ENCODE assay signal across 12 mouse cellular contexts in genomic region chr9:42028807-42029206, GRCm38 (mm10).
A peak's percentile ranks its signal among the peaks of the same experiment; 100 is the strongest.
DNase-seq lines count a peak whose midpoint lies in the region; ATAC-seq and TF ChIP-seq lines count a peak whose summit lies in the region.
"Had no signal": no experiment of that assay in that cellular context is flagged by ENCODE, and none has a peak within 500 bp of the region (broad histone marks: within the 10 kb centered on the region; RNA-seq: fewer than 3 reads in every experiment).

No protein-coding gene starts in this region.

- no peak overlapping the region for H3K9ac ChIP-seq in liver, adult 2 months (ENCODE audit: low read depth, low read length)
- H3K9ac ChIP-seq in midbrain, embryonic 16.5 days (ENCODE audit: low read depth, low read length) = no peak overlapping the region
- H3K9ac ChIP-seq: liver, embryonic 14.5 days had no signal

- no peak overlapping the region for H3K27ac ChIP-seq in liver, adult 2 months (replicated peaks; ENCODE audit: insufficient read depth, low read depth, low read length)
- H3K27ac ChIP-seq in midbrain, embryonic 16.5 days (ENCODE audit: low read length) = no peak overlapping the region
- H3K27ac ChIP-seq: liver, embryonic 14.5 days had no signal

- 69% methylated on average over 4 of the region's 4 CpGs for WGBS in liver, adult 2 months
- WGBS in midbrain, embryonic 16.5 days = 86% methylated on average over 4 of the region's 4 CpGs

- no peaks in the 10 kb centered on the region for H3K9me3 ChIP-seq in midbrain, embryonic 16.5 days (replicated peaks; ENCODE audit: control insufficient read depth, low read length, poor library complexity, severe bottlenecking)

- no peak for TF ChIP-seq POLR2A in liver, adult 2 months (IDR thresholded peaks at IDR 0.05; ENCODE audit: extremely low read depth, insufficient read depth, low read length)

- no peaks in the 10 kb centered on the region for H3K4me1 ChIP-seq in liver, adult 2 months (ENCODE audit: control insufficient read depth, insufficient read depth, low read length)
- H3K4me1 ChIP-seq in midbrain, embryonic 16.5 days (ENCODE audit: control insufficient read depth, insufficient read depth, low read length) = 0 out of 2 replicates have a peak, but pooled peaks cover 2% of the 10 kb centered on the region

- no peak overlapping the region for H3K4me3 ChIP-seq in liver, adult 2 months (ENCODE audit: insufficient read depth, low read depth, low read length)
- H3K4me3 ChIP-seq in midbrain, embryonic 16.5 days (ENCODE audit: low read depth, low read length) = no peak overlapping the region

- peak; percentile 2 for DNase-seq in liver, adult 2 months (ENCODE audit: extremely low read depth, low read depth, low spot score)
- DNase-seq in liver = no peak
- peak; percentile 32 for DNase-seq in lung, postnatal 14 days
- DNase-seq in spleen, postnatal 14 days (ENCODE audit: low spot score in 2 of 2) = peak; percentile 61 to 82
- no peak for DNase-seq in layer of hippocampus, adult 9-10 months (ENCODE audit: low spot score)
- no peak for DNase-seq in urinary bladder, adult 18-20 months (ENCODE audit: low spot score in 2 of 2)
- DNase-seq: retina, postnatal 1 day; thymus, postnatal 4 days had no signal

- peak; percentile 89 for ATAC-seq in common myeloid progenitor, adult 5-6 weeks (replicated peaks; ENCODE audit: low read depth, poor library complexity, severe bottlenecking)
- ATAC-seq in midbrain, embryonic 16.5 days = no peak
- ATAC-seq: hindbrain, embryonic 16.5 days had no signal

- no peaks in the 10 kb centered on the region for H3K36me3 ChIP-seq in liver, adult 2 months (ENCODE audit: control insufficient read depth, insufficient read depth, low read length)
- peaks cover 4% of the 10 kb centered on the region; the same call in 1 of the 2 replicates for H3K36me3 ChIP-seq in midbrain, embryonic 16.5 days (ENCODE audit: control insufficient read depth, insufficient read depth, low read length)

- no peak overlapping the region for H3K4me2 ChIP-seq in midbrain, embryonic 16.5 days (ENCODE audit: low read length)

- H3K79me2 ChIP-seq in liver, adult 2 months (ENCODE audit: control insufficient read depth, insufficient read depth, low read length) = no peaks in the 10 kb centered on the region

- TF ChIP-seq CTCF in liver, adult 2 months (IDR thresholded peaks at IDR 0.05; ENCODE audit: low read depth, low read length) = no peak

- no peaks in the 10 kb centered on the region for H3K27me3 ChIP-seq in liver, adult 2 months (ENCODE audit: control insufficient read depth, insufficient read depth, low read length)
- no peaks in the 10 kb centered on the region for H3K27me3 ChIP-seq in midbrain, embryonic 16.5 days (ENCODE audit: control insufficient read depth, insufficient read depth, low read depth, low read length)

Comparison
In these comparisons a context has a peak if more than half of its experiments do, and no peak if none do; other contexts are left out.
1. DNase-seq: peak in liver, adult 2 months (single experiment), lung, postnatal 14 days (single experiment) and spleen, postnatal 14 days (2 of 2); none in liver (single experiment), layer of hippocampus, adult 9-10 months (single experiment) and urinary bladder, adult 18-20 months (0 of 2).